Mouse (Mus musculus) left cerebral cortex, postnatal 14 days (tissue): Measurements from ENCODE around the gene Chad. TPM values are rescaled to one million over a fixed set of nuclear protein-coding genes. Genes with fewer than 3 reads are reported as not detected.
A peak's percentile ranks its signal among the peaks of the same experiment; 100 is the strongest.

Experiments used
- DNase-seq, 2 experiments: peaks; one replicate each; pipeline ENCODE4 v3.0.0; 2021 to 2022; ENCODE audit warnings: low spot score in 2 of 2, mixed read lengths in 1 of 2
- intact Hi-C: fragments of 180-260 bp; cut with DNase I; formaldehyde crosslinking; loops from one replicate; pipeline ENCODE4 v1.15.1; 2025
- long read RNA-seq, 2 experiments: library from polyadenylated mRNA; stranded (forward); transcript quantifications; one replicate each; pipeline ENCODE4 v2.0.0; 2021
- total RNA-seq, 2 experiments: library from RNA; stranded (reverse); gene quantifications; 2 replicates each; pipeline ENCODE4 v1.2.3; 2021

Chad gene
- total RNA-seq: under 1 TPM in 1 of 2 experiments, not detected in 1; 0.38 TPM
- long read RNA-seq, experiment 1, partial matches to known transcripts: 0 of 1 reads
- long read RNA-seq, experiment 1, other reads (novel, unspliced or antisense): 0 of 1 reads
- long read RNA-seq, experiment 2, partial matches to known transcripts: 0 of 1 reads
- long read RNA-seq, experiment 2, other reads (novel, unspliced or antisense): 0 of 1 reads

DNA sequence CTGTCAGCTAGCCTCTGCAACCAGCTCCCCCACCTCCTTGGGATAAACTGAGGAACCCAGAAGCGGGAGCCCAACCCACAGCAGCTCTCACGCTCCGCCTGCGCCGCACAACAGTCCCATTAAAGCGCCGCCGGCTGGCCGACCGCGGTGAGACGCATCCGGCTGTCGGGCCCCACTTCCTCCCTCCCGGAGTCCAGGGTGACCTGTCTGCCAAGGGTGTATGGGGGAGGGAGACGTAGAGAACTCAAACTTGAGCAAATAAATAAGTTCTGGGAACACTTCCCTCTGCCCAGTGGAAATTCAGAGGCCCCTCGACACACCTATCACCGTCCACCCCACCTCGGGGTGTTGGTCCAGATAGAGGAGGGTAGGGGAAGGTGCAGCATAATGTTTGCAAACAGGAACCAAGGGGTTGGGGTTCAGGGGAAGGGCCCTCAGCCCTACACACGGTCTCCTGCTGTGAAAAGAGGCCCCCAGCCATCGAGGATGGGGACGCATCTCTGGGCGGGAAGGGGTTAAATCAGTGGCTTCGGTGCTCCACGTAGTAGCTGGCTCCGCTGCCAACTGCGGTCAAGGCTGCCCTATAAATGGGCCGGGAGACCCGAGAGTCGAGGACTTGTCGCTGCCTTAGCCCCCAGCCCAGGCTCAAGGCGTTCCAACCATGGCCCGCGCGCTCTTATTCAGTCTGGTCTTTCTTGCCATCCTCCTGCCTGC, at the start of gene Chad:
Chad (plus strand) TSS at position 611 of the 714 bp plus-strand sequence.
- intact Hi-C loops: no loop called here
- peak in 1 of 2 experiments; percentile 44 for DNase-seq

- DNase-seq: peak; percentile 30 to 57
- intact Hi-C loops: no loop called here
These were observed 43.5 kb upstream of the Chad start, which contains the start of gene Mycbpap for GRCm38 (mm10) chr11:94521219-94521843. Mycbpap (minus strand) TSS chr11:94521742.

GRCm38 (mm10) chr11:94526171-94526879, 38.5 kb upstream of the Chad start:
- intact Hi-C loops: no loop called here
- no peak for DNase-seq

DNA sequence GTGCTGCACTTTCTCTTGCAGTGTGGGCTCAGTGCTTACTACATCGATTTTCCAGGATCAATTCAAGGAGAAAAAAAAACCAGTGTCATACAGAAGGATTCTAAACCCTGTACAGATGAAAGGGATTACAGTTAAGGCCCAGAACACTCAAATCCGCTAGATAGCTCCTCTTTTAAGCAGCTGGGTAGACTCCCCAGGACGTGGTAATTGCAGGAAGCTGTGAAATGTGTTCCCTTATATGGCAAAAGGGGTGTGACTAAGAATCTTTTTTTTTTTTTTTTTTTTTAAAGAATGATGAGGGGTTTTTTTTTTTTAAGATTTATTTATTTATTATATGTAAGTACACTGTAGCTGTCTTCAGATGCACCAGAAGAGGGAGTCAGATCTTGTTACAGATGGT, 36.0 kb upstream of the Chad start:
- intact Hi-C loops: no loop called here
- DNase-seq: no peak

GRCm38 (mm10) chr11:94533171-94533570, 31.7 kb upstream of the Chad start:
- DNase-seq: peak in 1 of 2 experiments; percentile 64
- intact Hi-C loops: no loop called here

GRCm38 (mm10) chr11:94538733-94539292, 26.0 kb upstream of the Chad start:
- intact Hi-C loops: no loop called here
- DNase-seq: no peak

DNA sequence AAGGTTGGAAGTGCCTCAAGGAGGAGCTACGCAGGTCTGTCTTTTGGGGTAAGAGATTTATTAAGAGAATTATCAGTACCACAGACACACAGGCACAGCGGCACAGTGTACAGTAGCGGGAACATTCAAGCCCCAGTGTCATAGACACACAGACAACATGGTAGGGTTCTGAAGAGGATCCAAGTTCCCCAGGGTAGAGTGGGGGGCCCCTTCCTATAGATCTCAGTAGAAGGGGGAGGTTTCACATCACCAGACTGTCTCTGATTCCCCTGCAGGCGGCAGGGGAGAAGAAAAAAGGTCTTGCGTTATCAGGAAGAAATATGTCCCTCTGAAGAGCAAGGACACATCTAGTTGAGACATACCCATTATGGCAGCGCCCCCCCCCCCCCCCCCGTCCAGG, 25.1 kb upstream of the Chad start:
- DNase-seq: no peak
- intact Hi-C loops: no loop called here

DNA sequence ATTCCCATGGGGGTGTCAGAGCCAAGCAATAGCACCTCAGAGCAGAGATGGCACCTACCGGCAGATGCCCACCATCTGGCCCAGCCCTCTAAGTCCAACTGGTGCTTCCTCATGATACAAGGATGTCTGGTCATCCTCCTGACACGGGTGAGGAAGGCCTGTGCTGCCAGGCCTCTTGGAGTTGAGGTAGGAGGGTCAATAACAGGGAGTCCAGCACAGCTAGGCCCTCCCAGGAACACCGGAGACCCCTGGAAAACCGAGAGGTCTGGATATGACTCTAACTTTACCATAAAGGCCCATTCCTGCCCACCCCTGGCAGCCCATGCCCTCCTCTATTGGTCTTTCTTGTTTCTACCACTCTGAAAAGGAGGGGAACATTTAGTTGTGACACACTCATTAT, 22.4 kb upstream of the Chad start:
- intact Hi-C loops: no loop called here

DNA sequence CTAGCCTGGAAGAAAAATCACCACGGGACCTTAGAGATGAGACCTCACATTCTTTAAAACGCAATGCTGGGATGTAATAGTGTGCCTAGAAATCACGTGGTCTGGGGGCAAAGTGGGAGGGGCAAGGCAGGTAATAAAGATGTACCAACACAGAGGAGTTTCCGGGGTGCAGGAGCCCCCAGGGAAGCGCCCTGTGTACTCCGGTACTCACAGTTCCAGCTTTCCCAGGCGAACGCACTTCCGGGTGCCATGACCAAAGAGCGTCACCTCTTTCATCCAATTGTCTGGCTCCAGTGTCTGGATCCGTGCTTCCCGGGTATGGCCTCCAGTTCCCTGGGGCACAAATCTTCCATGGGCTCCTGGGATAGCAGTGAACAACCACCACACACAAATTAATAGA, 21.5 kb upstream of the Chad start:
- intact Hi-C loops: no loop called here
- DNase-seq: no peak

More for the DNA sequence above, 22.4 kb upstream of the Chad start:
- DNase-seq: no peak

DNA sequence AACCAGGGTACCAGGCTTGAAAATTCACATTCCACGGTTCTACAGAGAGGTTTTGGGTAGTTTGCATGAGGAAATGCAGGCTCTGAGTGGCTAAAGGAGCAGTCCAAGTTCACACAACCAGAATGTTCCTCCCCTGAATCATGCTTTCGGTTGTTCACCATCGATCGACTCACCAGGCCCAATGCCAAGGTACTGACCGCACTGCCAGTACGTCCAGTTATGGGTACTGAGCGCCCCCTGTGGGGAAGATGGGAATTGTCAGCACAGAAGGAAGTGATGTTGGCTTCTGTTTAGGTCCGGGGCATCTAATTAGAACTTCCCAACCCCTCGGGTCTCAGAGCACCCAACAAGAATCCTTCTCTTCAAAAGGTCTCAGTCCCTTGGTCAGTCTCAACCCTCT, 20.9 kb upstream of the Chad start:
- intact Hi-C loops: no loop called here
- DNase-seq: peak; percentile 96 to 98

DNA sequence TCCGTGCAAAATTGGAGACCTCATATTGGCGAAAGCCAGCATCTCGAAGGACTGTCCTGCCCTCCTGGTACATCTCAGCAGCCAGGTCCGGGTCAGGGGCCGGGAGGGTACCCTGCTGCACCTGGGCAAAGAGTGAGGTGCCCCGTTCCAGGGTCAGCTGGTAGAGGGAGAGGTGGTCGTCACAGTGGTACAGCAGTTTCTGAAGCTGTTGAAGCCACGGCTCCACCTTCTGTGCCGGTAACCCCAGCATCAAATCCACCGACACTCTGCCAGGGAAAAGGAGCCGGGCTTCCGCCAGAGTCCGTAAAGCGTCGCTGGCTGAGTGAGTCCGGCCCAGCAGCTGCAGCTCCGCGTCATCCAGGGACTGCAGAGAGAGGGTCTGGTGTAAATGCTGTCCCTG, 20.4 kb upstream of the Chad start:
- intact Hi-C loops: no loop called here

DNA sequence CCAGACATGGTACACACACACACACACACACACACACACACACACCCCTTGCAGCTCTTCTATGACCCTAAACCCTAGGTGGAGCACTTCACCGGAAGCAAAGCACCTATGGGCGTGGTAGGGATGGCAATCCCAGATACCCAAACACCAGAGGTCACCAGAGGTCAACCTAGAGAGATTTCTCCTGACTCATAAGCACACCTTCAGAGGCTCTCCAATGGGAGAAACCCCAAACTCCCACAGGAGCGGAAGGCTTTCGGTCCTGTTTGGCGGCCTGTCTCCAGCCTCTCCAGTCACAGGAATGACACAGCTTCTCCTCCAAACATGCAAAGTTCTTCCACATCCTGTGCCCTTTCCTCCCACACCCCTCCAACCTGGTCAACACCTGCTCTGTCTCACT, 18.5 kb upstream of the Chad start:
- DNase-seq: no peak
- intact Hi-C loops: loop anchor here (5.0 kb wide), 2 partner anchors 124 to 209 kb away; no protein-coding TSS in a partner anchor

More for the DNA sequence above, 20.4 kb upstream of the Chad start:
- DNase-seq: peak in 1 of 2 experiments; percentile 45

DNA sequence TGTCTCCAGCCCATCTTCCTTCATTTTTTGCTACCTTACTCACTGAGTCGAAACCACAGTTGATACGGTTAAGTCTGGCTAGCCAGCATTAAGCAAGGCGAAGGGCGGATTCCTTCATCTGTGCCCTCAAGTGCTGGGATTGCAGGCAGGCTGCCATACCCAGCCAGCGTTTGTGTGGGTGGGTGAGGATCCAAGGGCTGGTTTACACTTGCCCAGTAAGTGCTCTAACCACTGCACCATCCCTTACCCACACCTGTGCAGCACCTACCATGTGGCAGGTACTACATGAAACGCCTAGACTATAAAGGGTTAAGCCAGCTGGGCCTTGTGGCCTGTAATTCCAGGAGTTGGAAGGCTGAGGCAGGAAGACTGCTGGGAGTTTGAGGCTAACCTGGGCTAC, 17.6 kb upstream of the Chad start:
- no peak for DNase-seq
- intact Hi-C loops: loop anchor here (5.0 kb wide), 2 partner anchors 125 to 210 kb away; no protein-coding TSS in a partner anchor

DNA sequence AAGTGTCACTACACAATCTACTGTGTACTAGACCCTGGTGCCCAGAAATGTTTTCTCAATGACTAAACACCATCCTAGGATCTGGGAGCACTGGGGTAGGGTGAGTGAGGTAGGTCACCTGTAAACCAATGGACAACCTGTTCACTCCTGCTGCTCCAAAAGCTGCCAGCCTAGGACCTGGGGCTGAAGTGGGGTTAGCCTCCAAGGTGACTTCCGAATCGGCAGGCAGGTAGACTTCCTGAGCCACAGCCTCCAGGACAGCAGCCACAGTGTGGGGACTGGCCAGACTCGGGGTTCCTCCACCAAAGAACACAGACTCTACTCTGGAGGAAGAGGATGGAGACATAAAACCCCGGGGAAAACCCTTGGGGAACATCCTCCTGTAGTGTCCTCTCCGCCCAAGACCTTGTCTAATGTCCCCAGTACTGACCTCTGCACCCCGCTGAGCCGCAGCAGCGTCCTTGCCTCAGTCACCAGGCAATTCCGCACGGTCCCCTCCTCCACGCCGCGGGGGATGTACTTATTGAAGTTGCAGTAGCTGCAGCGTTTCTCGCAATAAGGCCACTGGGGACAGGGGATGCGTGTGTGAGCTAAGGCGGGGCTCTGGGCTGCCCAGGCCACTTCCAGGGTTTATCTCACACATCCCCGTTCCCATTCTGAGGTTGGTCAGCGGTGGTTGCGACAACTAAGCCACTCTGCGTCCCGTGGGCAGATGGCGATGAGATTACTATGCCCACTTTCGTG, 16.6 kb upstream of the Chad start:
- intact Hi-C loops: loop anchor here (5.0 kb wide), 2 partner anchors 126 to 211 kb away; no protein-coding TSS in a partner anchor
- DNase-seq: peak; percentile 56 to 76

DNA sequence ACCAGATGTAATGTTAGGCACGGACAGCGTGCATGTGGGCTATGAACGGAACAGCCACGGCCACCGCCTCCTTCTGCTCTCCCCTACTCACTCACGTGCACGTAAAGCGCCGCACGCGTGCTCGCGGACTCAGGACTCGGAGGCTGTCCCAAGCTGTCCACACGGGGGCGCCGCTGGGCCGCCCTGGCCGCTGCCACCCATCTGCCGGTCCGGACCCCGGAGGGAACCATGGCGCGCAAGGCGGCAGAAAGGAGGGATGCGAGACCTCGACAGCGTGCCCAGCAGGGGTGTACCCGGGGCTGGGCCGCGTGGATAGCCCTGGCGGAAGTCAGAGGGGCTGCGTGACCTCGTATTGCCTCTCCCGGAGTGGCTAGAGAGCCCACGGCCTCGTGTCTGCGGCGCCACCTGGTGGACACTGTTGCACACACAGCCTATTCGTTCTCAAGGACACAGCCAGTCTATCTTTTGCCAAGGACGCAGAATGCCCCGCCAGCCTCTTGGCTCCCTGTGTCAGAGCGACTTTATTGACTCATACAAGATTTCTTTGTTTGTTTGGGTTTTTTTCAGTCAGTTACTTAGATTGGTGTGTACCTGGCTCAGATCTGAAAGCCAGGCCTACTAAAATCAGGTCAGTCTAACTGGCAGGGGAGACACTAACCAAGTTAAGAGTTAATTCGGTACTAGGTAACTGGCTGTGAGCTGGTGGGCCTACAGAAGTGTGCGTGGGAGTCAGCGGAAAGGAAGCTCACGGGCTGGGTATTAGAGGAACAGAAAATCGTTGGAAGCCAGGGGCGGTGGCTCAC, 15.8 kb upstream of the Chad start, which contains the start of gene Rsad1:
Rsad1 (minus strand) TSS at position 368 of the 803 bp plus-strand sequence.
- peak; percentile 96 to 97 for DNase-seq
- intact Hi-C loops: loop anchor here (5.0 kb wide), 2 partner anchors 127 to 212 kb away; no protein-coding TSS in a partner anchor

DNA sequence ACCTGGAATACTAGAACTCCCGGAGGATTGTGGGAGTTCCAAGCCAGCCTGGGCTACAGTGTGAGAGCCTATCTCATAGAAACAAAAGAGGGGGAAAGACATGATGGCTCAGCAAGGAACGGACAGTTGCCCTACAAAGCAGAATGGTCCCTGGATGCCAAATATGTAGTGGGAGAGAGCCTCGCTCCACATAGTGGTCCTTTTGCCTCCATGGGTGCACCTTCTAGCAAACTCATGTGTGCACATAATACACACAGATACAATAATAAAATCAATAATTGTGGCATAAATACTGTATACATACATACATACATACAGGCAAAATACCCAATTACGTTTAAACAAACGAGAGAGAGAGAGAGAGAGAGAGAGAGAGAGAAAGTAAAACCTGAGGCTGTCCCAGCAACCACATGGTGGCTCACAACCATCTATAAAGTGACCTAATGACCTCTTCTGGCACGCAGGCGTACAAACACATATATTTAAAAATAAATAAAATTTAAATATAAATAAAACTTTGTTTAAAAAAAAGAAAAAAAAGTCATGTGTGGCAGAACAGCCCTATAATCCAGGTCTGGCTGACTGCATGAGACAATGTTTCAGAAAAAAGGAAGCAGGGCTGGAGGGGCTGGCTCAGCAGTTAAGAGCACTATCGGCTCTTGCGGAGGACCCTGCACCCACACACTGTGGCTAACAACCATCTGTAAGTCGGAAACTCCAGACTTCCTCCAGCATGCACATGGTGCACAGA, 15.0 kb upstream of the Chad start:
- intact Hi-C loops: loop anchor here (5.0 kb wide), 2 partner anchors 128 to 213 kb away; no protein-coding TSS in a partner anchor
- peak in 1 of 2 experiments; percentile 54 for DNase-seq

DNA sequence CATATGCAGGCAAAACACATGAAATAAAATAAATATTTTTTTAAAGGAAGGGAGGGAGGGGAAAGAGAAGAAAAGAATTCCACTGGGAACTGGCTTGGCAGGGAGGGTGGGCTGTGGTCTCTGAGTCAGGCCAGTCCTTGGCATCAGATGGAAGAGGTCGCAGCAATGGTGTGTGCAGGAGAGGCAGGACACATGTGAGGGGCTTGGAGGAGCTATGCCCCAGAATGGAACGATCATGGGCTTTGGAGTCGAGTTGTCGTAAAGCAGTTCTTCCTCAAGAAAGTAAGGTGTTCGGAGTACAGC, 14.5 kb upstream of the Chad start:
- intact Hi-C loops: no loop called here
- no peak for DNase-seq
